Mouse (Mus musculus): ENCODE results near the gene Mpi.

DNA sequence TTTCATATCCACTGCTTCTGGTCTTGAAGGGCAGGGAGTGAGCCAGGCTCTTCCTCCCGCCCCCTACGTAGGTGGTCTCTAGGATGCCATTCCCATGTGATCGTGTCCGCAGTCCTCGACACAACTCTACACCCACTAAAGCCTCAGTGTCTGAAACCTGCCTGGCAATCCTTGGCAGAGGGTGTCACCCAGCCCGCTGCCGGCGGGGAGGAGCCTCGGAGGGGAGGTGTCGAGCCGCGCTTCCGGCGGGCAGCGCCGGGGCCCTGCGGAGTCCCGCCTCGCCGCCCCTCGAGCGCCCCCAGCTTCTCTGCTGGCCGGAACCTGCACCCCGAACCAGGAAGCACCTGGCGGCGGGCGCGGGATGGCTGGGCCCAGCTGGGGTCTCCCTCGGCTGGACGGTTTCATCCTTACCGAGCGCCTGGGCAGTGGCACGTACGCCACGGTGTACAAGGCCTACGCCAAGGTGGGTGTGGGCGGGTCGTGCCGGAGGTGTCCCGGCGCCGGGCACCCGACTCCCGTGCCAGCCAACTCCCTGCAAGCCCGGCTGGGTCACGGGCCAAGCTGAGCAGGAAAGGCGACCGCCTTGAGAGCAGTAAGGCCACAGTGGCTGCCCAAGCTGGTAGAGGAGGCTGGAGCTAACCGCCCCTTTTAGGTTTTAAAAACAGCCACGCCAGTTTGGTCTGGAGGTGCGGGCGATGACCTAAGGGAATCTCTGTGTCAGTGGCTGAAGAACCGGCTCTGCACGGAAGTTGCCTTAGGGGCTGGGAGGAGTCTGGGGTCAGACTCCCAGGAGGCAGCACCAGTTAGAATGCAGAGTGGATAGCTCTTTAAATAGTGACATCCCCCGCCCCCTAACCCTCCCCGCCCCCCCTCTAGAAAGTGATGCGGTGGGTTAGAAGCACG is 36.9 kb upstream of the Mpi start, which contains the start of gene Ulk3:
- peak; percentile 20; the same call in 1 of the 2 replicates for TF ChIP-seq CTCF (IDR thresholded peaks at IDR 0.05; ENCODE audit: borderline replicate concordance, extremely low read depth, insufficient read depth, insufficient read length)
- peak; percentile 75 for TF ChIP-seq POLR2A (IDR thresholded peaks at IDR 0.05; ENCODE audit: borderline replicate concordance, extremely low read depth, insufficient read depth, insufficient read length, poor library complexity, severe bottlenecking)
